Mouse (Mus musculus) spleen, embryonic (tissue): ENCODE data around the gene Rnase2b.
"Not testable (repeated sequence)": the region's sequence is repeated elsewhere in the genome, so short reads cannot be mapped to it uniquely, and the experiment has no call there.

Experiments used
- CTCF ChIA-PET: fragments of 350-600 bp; sonication (Branson Sonifier 250); formaldehyde crosslinking; loops from one replicate; lab custom pipeline; 2022; lab: Charles Lee

Rnase2b gene

DNA sequence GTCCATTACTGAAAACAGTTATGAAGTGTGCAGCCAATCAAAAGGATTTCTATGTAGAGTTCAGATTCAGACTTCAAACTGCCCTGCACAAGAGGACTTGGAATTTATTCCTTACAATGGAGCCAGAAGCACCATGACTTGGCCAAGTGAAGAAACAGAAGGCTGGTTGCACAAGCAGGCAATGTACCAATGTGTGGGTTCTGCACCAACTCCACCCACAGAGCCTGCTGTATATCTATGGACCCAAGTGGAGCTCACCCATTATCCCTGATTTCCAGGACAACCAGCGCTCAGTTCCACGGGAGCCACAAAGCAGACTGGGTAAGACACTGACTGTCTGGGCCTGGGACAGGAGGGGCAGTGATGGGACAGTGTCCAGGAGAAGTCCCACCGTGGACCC is at the start of gene Rnase2b:
Rnase2b (plus strand) TSS at position 285 of the 400 bp plus-strand sequence.
- CTCF ChIA-PET: not testable (repeated sequence)

GRCm38 (mm10) chr14:51113476-51113875 is 48.6 kb upstream of the Rnase2b start:
- CTCF ChIA-PET: interaction anchor here (0.7 kb wide), 1 partner anchor 245 kb away, joined by 4 read pairs; no protein-coding TSS in a partner anchor

- CTCF ChIA-PET: no interaction called here
Measured at GRCm38 (mm10) chr14:51113916-51114560, 48.0 kb upstream of the Rnase2b start, which contains the start of gene Eddm3b. Gene Eddm3b, plus strand, starts transcription at chr14:51114426.

- CTCF ChIA-PET: no interaction called here
Measured at GRCm38 (mm10) chr14:51125684-51126083, 36.4 kb upstream of the Rnase2b start.

DNA sequence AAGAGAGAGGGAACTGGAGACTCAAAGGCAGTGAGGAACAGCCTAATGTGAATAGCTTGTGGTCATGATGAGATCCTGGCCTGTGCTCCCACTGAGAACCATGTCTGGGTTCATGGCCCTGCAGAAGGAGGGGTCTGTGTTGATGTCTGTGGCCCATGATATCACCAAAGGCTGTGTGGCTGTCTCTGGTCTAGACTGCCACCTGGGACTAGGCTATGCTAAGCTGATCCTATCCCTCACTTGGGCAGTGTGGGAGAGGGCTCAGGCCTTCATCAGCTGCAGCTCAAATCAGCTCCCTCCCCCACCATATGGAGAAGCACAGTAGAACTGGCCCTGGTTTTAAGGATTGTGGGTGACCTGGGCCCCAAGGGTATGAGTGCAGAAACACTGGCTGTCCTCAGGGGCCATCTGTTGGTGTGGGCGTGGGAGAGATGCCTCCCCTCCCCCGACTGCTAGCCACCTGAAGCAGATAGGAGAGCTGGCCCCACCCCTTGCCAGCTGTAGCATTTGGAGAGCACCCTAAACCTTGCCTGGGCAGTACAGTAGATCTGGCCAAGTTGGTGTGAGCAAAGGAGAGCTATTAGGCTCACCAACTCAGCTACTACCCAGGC is 34.3 kb upstream of the Rnase2b start:
- CTCF ChIA-PET: interaction anchor here (0.7 to 1.1 kb wide), 2 partner anchors 24 to 62 kb away, joined by 3 to 4 read pairs; no protein-coding TSS in a partner anchor

GRCm38 (mm10) chr14:51128775-51129623 is 33.1 kb upstream of the Rnase2b start:
- CTCF ChIA-PET: interaction anchor here (0.6 to 1.1 kb wide), 6 partner anchors 25 to 353 kb away, joined by 3 to 6 read pairs (median 3); no protein-coding TSS in a partner anchor

DNA sequence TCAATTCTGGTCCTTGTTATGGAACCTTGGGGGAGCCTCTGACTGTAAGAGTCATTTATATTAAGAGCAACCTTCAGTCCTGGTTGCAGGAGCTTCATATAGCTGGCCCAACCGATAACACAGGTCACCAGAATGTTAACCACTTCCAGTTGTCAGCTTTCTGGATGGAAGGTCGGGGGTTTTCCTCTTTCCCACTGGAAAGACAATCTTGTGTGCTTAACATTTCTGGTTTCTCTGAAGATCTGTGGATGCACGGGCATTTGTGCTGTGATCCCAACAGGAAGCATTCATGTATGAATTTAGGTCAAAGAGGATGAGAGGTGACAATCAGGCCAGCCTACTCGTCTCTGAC is 32.5 kb upstream of the Rnase2b start:
- CTCF ChIA-PET: no interaction called here

- CTCF ChIA-PET: interaction anchor here (0.7 kb wide), 1 partner anchor 754 kb away, joined by 3 read pairs; no protein-coding TSS in a partner anchor
Measured at GRCm38 (mm10) chr14:51130315-51130940, 31.6 kb upstream of the Rnase2b start.

GRCm38 (mm10) chr14:51131086-51131815 is 30.8 kb upstream of the Rnase2b start:
- CTCF ChIA-PET: interaction anchor here (0.6 to 0.7 kb wide), 3 partner anchors 43 to 753 kb away, joined by 3 to 12 read pairs (median 4); no protein-coding TSS in a partner anchor

DNA sequence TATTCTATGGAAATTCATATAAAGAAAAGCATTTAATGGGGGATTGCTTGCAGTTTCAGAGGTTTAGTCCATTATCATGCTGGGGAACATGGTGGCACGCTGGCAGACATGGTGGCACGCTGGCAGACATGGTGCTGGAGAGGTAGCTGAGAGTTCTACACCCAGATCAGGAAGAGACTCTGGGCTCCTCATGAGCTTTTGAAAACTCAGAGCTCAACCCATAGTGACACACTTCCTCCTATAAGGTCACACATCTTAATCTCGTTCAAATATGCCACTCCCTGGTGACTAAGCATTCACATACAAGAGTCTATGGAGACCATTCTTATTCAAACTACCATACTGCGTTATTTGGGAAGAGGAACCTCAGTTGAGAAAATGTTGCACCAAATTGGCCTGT is 29.7 kb upstream of the Rnase2b start:
- CTCF ChIA-PET: no interaction called here

DNA sequence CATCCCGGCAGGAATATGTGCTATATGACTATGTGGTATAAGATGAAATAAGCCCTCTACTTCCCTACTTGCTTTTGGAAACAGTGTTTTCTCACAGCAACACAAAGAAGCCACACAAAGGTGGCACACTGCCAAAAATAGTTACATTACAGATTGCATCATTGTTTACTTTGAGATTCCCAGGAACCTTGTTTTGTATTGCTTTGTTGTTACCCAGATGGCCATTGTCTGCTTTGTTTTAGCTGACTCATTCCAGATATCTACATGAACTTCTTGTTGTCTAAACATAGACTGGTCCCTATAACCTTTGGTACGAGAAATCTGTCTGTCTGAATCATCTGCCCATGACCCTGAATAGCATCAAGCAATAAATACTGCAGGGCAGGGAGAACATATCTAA is 21.7 kb upstream of the Rnase2b start:
- CTCF ChIA-PET: no interaction called here

- CTCF ChIA-PET: no interaction called here
Measured at GRCm38 (mm10) chr14:51142119-51142518, 19.9 kb upstream of the Rnase2b start.

- CTCF ChIA-PET: no interaction called here
Measured at GRCm38 (mm10) chr14:51142568-51142967, 19.5 kb upstream of the Rnase2b start.

- CTCF ChIA-PET: no interaction called here
Measured at GRCm38 (mm10) chr14:51143287-51143686, 18.8 kb upstream of the Rnase2b start.

DNA sequence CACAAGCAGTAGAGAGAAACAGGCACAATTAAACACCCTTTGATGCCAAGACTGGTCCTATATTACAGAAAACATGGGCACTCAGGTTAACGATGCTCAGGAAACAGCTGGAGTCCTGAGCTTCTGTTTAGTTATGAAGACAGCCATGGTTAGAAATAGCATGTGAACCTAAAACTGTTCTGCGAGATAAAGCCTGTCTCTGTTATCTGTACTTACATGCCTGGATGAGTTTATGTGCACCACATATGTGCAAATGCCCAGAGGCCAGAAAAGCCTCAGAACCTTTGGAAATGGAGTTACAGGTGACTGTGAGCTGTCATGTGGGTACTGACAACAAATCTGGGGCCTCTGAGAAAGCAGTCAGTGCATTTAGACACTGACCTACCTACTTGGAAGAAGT is 18.1 kb upstream of the Rnase2b start:
- CTCF ChIA-PET: no interaction called here

- CTCF ChIA-PET: no interaction called here
Measured at GRCm38 (mm10) chr14:51144451-51144850, 17.6 kb upstream of the Rnase2b start.

- CTCF ChIA-PET: no interaction called here
Measured at GRCm38 (mm10) chr14:51145521-51145920, 16.5 kb upstream of the Rnase2b start.

- CTCF ChIA-PET: no interaction called here
Measured at GRCm38 (mm10) chr14:51146685-51147084, 15.4 kb upstream of the Rnase2b start, which contains the start of gene Rnase1. Gene Rnase1, minus strand, starts transcription at chr14:51146785.

GRCm38 (mm10) chr14:51148006-51148405 is 14.1 kb upstream of the Rnase2b start:
- CTCF ChIA-PET: no interaction called here

DNA sequence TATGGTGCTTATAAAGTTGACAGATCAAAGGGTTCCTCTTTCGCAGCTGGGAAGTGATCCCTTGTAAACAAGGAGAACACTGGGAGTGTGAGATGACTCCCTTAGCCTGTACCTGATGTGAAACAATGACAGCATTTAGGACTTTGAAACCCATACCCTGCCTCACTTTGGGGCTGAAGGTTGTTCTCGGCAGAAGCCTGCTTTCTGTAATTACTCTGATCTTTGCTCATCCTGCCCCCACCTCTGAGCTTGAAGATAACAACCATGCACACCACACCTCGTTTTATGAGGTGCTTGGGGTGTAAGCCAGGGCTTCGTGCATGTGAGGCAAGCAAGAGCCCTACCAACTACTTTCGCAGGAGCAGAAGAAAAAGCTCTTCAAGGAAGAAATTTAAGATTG is 12.9 kb upstream of the Rnase2b start:
- CTCF ChIA-PET: no interaction called here
